ENCODE assay signal across 8 mouse cellular contexts in the genomic region with DNA sequence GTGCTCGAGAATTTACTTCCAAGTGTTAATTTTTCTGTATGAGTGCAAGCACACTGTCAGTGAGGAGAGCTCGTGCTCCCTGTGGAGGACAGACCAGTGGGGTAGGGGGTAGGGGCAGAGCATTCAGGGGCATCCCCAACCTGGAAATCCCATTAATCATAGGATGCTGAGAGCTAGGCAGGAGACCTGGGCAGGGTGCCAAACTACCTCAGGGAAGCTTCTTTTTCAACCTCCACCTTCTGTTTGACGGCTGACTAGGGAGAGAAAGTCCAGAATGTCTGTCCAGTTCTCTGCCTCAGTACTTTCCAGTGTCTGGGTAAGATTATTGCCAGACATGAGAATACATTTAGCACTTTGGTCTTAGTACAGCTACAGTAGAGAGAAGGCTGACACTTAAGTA. TPM values are rescaled to one million over a fixed set of nuclear protein-coding genes. Genes with fewer than 3 reads are reported as not detected.
A peak's percentile ranks its signal among the peaks of the same experiment; 100 is the strongest.
DNase-seq lines count a peak whose midpoint lies in the region; ATAC-seq lines count a peak whose summit lies in the region.

No protein-coding gene starts in this region.

- peaks cover 35% of the 10 kb centered on the region for H3K36me3 ChIP-seq in neural tube, embryonic 15.5 days
- H3K36me3 ChIP-seq in midbrain, embryonic 13.5 days, result peaks cover 13% of the 10 kb centered on the region

- no peak overlapping the region for H3K4me2 ChIP-seq in neural tube, embryonic 15.5 days
- no peak overlapping the region for H3K4me2 ChIP-seq in midbrain, embryonic 13.5 days (replicated peaks)

- no peaks in the 10 kb centered on the region for H3K27me3 ChIP-seq in neural tube, embryonic 15.5 days (replicated peaks)
- no peaks in the 10 kb centered on the region for H3K27me3 ChIP-seq in midbrain, embryonic 13.5 days

- H3K4me1 ChIP-seq in neural tube, embryonic 15.5 days, result no peaks in the 10 kb centered on the region
- H3K4me1 ChIP-seq in midbrain, embryonic 13.5 days (replicated peaks), result peaks cover 10% of the 10 kb centered on the region; the same call in 1 of the 2 replicates

- H3K27ac ChIP-seq in neural tube, embryonic 15.5 days (replicated peaks), result 0 out of 2 replicates have a peak overlapping the region, but pooled peaks have one; percentile 13
- no peak overlapping the region for H3K27ac ChIP-seq in midbrain, embryonic 13.5 days

- no peaks in the 10 kb centered on the region for H3K9me3 ChIP-seq in neural tube, embryonic 15.5 days (replicated peaks)
- no peaks in the 10 kb centered on the region for H3K9me3 ChIP-seq in midbrain, embryonic 13.5 days

- ATAC-seq in neural tube, embryonic 15.5 days (ENCODE audit: low FRiP score), result no peak
- no peak for ATAC-seq in midbrain, embryonic 13.5 days
- no peak for ATAC-seq in megakaryocyte-erythroid progenitor cell, adult 5-6 weeks (replicated peaks; ENCODE audit: low FRiP score, low TSS enrichment, poor library complexity, severe bottlenecking)

- DNase-seq in gastrocnemius, postnatal 14 days, result peak; percentile 12
- no peak for DNase-seq in gastrocnemius, postnatal 36 days
- DNase-seq in right cerebral cortex, postnatal 14 days, result peak; percentile 19
- no peak for DNase-seq in right cerebral cortex, postnatal 25 days
- DNase-seq in cerebellum, postnatal 14 days, result peak; percentile 93 to 95

- no peak overlapping the region for H3K9ac ChIP-seq in neural tube, embryonic 15.5 days (replicated peaks)
- H3K9ac ChIP-seq in midbrain, embryonic 13.5 days (replicated peaks), result no peak overlapping the region

- H3K4me3 ChIP-seq in neural tube, embryonic 15.5 days (replicated peaks), result no peak overlapping the region
- H3K4me3 ChIP-seq in midbrain, embryonic 13.5 days (replicated peaks), result no peak overlapping the region

- intact Hi-C loops in gastrocnemius, postnatal 14 days (cut with DNase I; ENCODE audit: low total_unique reads), result no loop called here
- intact Hi-C loops in gastrocnemius, postnatal 36 days (cut with DNase I), result no loop called here

- whole genome bisulfite sequencing in neural tube, embryonic 15.5 days, result 52% methylated on average over 3 of the region's 3 CpGs
- WGBS in midbrain, embryonic 13.5 days, result 66% methylated on average over 3 of the region's 3 CpGs

RNA-seq across cellular contexts. Expression of a gene that starts 56.2 kb away (rescaled TPM):
- 1 to 10 TPM; 1.8 to 2.1 TPM for total RNA-seq in gastrocnemius, postnatal 14 days (2021)
- 1 to 10 TPM; 1.1 TPM for total RNA-seq in gastrocnemius, postnatal 36 days (2021)
- 0.88 and 3.7 TPM in 2 replicates for polyA plus RNA-seq in neural tube, embryonic 15.5 days (2015; fragmentation: Nextera tagmentation; extraction: Ambion mirVana)
- 0.72 and 0.73 TPM in 2 replicates for polyA plus RNA-seq in midbrain, embryonic 13.5 days (2015; fragmentation: Nextera tagmentation; extraction: Ambion mirVana)
- total RNA-seq in megakaryocyte-erythroid progenitor cell, adult 5-6 weeks (2014; fragmentation: Nextera tagmentation), result 11.1 and 11.2 TPM in 2 replicates
- total RNA-seq in megakaryocyte-erythroid progenitor cell, adult 5-6 weeks (2017), result 1.9 and 4.3 TPM in 2 replicates

Comparison
In these comparisons a context has a peak if more than half of its experiments do, and no peak if none do; other contexts are left out.
1. DNase-seq: peak in gastrocnemius, postnatal 14 days (single experiment), right cerebral cortex, postnatal 14 days (single experiment) and cerebellum, postnatal 14 days (2 of 2); none in gastrocnemius, postnatal 36 days (0 of 2) and right cerebral cortex, postnatal 25 days (single experiment).